Mouse (Mus musculus) spleen, postnatal 14 days (tissue): ENCODE data around the gene Rtn4.
"Not testable (repeated sequence)": the region's sequence is repeated elsewhere in the genome, so short reads cannot be mapped to it uniquely, and the experiment has no call there.

ENCODE experiments used
- DNase-seq, 2 experiments: peaks; one replicate each; pipeline ENCODE4 v3.0.0; 2021 to 2022; ENCODE audit warnings: low spot score in 2 of 2

The Rtn4 gene

DNA sequence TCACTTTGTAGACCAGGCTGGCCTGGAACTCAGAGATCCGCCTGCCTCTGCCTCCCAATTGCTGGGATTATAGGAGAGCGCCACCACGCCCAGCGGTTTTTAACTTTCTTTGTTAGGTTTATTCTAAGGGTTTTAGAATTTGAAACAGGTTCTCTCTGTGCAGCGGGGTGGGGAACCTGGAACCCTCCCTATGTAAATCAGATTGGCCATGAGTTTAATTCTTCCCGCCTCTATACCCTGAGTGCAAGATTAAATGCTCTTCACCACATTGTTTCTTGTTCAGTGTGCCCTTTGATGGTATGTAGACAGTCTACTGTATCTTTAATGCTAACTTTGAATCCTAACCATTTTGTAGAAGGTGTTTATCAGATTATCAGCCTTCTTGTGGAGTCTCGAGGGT, 21.4 kb downstream of the Rtn4 start:
- no peak for DNase-seq

DNA sequence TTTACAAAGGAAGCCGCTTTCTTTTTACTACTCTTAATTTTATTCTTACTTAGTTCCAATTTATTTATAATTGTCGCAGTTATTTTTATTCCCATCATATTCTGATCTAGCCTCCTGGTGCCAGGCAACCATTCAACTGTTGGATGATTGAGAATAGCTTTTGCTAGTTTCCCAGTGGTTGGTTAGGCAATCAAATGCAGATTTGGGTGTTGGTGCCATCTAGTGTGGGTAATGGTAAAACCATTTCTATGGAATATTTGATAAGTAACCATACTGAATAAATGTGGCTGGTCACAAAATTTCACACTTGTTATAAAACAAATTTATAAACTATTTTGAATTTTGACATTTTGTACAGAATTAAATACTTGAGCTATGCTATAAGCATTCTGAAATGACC, 22.0 kb downstream of the Rtn4 start:
- DNase-seq = no peak

DNA sequence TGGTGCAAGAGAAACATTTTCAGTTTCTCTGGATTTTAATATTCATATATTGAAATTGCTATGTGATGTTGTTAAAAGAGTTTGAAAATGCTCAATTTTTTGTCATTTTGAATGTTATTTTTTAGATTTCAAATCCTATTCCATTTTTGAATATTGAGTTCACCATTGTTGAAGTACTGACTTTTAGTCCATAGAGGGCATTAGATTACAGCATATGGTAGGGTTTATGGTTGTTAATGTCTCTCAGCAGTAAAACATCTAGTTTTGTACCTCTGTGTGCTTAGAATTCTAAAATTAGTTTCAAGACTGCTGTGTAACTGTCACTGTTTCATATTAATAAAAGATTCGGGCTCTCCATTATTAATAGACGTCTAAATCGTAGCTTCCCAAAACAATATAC, 22.8 kb downstream of the Rtn4 start:
- DNase-seq = no peak

DNA sequence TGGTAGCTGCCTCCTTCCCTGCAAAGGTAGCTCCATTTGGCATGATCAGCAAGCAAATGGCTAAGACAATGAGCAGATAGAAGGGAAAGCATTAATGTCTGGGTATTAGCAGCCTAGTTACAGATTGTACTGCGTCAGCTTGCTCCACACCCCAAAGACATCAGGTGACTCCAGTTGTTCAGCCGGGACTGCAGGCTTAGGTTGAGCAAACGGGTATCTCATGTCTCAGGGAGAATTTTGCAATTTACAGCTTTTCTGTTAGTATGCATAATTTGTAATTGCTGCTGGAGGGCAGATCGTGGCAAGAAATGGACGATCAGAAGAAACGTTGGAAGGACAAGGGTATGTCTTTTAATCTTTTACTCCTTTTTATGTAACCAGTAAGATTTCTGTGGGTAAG, 25.8 kb downstream of the Rtn4 start:
- no peak for DNase-seq

DNA sequence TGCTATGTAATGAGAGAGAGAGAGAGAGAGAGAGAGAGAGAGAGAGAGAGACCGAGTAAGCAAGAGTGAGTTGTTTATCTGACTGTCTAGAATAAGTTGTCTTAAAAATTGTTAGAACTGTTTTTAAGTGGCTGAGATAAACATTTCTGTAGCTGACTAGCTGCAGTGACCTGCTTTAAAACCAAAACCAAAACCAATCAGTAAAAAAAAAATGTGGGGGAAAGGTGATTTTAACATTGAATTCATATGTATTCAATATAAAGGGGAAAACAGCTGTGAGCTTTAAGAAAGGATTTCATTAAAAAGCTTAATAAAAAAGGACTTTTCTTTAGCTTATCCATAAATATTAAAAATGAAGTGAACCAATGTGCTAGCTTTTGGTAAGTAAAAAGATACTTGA, 26.9 kb downstream of the Rtn4 start:
- no peak for DNase-seq

DNA sequence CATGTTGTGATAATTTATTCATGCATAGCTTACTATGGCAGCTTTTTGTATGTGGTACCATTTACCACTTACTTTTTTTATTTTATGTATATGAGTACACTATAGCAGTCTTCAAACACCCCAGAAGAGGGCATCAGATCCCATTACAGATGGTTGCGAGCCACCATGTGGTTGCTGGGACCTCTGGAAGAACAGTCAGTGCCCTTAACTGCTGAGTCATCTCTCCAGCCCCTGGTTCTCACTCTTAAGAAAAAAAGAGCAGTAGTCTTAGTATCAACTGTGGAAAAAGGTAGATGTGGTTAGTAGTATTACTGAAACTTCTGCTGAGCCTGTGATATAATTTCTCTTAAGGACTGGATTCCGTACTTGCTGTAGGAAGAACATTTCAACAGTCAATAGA, 31.5 kb downstream of the Rtn4 start:
- DNase-seq = no peak

DNA sequence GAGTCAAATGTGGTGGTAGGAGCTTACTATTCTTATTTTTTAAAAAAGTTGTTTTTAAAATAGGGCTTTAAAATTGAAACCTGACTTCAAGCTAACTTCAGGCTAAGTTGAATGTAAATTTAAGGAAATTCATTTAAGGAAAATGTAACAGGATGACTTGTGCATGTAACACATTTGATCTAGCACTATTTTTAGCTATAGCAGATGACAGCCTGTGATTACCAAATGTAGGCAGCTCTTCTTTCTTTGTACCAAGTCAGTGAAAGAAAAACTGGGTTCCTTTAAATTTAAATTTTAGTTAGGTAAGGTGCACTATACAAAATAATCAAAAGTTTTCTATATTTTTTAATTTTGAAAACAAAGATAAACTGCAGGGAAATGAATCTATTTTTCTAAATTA, 32.4 kb downstream of the Rtn4 start:
- no peak for DNase-seq

DNA sequence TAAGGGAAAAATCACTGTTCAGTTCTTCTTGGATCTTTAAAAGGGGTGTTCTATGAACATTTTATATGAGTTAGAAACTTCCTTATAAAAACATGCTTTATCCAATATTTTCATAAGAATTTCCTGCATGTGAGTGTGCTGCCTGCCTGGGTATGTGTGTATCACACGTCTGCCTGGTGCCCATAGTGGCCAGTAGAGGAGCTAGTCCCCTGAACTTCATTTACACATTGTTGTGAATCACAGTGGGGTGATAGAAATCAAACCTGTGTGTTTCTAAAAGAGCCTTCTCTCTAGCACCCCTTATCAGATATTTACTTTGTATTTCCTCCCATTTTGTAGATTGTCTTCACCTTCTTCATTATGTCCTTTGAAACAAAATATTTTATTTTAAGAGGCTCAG, 32.9 kb downstream of the Rtn4 start:
- DNase-seq = no peak

DNA sequence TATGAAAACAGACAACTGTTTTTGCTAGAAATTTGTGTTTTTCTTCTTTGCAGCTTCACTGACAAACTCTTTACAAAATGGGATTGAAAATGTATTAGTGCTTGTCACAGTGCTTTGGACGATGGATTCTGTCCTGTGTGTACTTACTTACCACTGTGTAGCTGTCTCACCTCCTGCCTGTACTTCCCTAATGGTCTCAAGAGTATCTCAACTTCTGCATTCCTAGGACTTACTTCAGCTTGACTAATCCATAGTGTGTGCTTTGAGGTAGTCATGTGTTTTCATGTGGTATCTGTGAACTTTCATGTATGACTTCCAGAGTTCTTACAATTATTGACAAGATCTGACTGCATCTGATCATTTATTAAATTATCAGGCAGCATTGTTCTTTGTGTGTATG, 35.2 kb downstream of the Rtn4 start:
- DNase-seq = no peak

DNA sequence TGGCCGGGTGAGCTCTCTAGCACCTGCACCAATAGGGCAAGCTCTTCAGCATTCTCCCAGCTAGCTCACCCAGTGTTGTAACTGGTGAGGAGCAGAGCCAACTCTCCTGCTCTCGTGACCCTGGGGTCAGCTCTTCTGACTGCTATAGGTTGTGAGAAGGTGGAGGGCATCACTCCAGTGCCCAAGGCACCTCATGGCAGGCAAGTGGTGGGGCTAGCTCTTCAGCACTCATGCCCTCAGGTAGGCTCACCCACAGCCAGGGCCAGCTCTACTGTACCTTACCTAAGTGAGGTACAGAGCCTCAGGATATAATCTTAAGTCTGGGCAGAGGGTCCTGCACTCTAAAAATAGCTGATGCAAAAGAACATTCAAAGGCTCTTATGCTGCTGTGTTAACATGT, 47.0 kb downstream of the Rtn4 start:
- DNase-seq = no peak

DNA sequence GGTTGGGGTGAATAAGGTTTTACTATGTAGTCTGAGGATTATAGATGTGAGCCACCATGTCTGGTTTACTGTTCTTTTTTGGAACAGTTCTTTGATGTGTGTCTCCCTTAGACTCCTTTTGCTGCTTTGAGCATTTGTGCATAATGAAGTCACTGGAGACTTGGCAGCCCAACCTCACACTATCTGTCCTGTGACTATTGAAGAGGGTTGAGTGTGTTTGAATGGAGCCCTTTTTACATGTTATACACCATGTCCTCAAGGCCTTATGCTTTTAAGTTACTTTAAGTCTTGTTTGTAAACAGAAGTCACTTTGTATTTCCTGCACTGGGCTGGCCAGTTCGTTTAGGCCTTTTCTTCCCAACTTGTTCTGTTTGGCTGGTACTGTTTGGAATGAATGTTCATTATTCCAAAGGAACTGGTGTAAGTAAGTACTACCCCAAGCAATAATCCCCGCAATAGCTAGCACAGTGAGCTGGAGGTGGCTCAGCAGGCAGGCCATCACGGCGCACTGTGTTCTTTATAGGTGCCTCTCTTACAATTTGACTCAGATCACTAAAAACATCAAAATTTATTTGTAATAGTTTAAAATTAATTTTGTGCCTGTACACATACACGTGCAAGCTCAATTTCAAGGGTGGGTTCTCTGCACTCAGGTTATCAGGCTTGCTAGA, 52.1 kb downstream of the Rtn4 start:
- no peak for DNase-seq

DNA sequence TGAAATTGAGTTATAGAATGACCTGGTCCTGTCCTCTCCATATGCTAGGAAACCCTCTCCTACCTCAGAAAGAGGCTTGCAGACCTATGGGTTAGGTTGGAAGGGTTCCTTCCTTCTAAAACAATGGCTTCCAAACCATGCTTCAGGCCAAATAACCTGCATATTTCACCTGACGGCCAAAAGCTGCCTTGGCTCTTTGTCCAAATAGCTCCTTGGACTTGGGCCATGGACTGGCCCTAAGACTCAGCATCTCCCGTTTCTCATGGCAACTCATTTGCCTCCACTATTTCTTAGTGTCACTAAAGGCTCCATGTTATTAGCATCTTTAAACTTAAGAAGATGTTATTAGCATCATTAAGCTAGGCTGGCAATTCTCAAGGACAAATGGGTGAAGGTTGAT, 52.8 kb downstream of the Rtn4 start:
- no peak for DNase-seq

DNA sequence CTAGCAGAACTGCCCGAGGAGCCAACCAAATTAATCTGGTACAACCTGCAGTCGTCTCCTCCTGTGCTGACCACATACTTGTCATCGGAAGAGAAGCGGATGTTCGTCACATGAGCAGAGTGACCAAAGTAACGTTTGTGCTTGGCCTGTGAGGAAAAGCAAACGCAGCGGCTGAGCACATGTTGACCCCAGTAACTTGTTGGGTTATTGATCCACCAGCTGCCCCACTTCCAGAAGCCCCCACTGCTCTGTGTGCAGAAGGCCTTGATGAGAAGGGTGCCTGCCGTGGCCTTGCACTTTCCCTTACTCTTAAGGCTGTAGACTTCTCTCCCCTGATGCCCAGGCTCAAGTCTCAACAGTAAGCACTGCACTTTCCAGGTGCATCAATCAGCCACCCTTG, 53.5 kb downstream of the Rtn4 start:
- no peak for DNase-seq

DNA sequence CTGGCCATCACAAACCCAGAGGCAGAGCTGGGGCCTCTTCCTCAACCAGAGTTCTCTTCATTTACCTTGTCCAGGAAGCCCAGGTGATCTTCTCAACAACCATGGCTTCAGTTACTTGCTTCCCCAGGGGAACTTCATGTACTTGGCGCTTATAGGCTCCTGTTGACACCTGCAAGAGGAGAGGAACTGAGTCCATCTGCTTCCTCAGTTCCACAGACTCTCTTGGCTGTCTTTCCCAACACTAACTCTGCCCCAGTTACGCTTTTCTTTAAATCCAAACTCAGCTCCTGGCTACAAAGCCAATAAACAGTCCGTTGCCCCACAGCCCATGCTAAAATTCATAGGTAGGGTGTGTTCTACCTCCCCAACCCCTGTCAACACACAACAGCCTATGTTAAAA, 54.6 kb downstream of the Rtn4 start:
- DNase-seq = no peak

DNA sequence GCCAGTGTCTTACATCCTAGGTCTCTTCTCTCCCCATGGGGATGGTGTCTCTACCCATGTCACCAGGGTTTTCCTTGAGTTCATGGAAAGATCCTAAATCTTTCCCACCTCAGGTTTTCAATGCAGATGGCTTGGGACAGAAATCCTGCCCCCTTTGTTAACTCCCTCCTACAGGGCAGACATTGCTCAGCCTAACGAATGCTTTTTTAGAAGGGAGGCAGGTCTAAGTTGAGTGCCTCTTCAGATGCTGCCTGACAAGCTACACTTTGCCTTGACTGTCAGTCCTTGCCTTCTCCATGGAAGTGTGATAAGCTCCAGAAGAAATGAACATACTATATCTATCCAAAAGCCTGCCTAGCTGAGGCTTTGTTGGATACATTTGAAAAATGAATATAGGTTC, 55.1 kb downstream of the Rtn4 start:
- no peak for DNase-seq

DNA sequence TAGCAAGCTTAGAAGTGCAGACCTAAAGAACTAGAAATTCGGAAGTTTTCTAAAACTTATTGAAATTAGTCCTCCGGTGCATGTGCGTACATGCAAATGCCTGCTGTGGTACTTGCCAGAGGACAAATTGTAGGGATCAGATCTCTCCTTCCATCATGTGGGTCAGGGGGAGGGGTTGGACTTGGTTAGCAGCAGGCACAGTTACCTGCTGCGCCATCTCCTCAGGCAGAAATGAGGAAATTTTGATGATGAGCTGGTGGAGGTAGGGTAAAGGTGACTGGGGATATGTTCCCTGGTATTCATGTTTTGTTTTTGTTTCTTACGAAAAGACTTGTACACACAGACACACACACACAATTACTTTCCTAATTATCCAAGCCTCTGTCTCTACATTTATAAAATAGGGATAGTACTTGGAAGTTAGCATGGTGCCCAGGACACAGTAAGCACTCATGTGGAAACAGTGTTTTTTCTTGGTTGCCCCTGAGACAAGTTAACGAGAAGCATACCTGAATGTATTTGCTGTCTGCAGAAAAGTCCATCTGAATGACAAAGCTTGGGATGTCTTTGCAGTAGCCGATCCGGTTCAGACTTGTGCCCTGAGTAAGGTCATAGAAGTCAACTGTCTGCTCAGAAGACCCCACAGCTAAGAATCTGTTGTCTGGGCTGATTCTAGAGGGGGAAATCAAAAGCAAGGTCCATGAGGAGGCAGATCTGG, 56.2 kb downstream of the Rtn4 start:
- no peak for DNase-seq

DNA sequence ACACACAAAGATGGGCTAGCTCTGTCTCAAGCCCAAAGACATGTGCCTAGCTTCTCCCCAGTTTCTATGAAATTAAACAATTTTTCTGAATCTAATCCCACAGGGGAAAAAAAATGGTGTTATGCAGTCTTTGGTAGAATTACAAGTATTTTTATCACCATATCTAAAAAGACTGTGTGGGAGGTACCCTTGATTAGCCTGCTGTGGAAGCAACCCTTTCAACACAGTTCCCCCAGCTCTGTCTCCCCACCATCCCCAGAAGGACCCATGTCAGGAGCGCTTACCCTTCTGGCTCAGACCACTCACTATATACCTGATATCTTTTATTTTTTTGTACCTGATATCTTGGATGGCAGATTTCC, 56.7 kb downstream of the Rtn4 start:
- DNase-seq = no peak

DNA sequence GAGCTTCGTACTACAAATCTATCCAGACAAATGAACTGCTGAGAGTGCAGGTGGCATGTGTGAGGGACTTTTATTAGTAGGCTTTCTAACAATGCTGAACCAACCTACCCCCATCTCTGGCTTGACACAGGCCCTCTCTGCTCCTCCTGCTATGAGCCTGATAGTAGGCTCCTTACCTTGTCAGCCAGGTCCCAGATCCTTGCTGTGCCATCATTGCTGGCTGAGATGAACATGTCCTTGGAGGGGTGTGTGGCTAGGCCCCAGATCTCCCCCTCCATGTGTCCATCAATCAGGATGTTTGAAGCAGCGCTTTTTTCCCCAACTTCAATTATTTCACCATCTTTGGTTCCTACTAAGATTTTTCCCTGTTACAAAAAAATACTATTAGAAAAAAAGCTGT, 58.3 kb downstream of the Rtn4 start:
- no peak for DNase-seq

DNA sequence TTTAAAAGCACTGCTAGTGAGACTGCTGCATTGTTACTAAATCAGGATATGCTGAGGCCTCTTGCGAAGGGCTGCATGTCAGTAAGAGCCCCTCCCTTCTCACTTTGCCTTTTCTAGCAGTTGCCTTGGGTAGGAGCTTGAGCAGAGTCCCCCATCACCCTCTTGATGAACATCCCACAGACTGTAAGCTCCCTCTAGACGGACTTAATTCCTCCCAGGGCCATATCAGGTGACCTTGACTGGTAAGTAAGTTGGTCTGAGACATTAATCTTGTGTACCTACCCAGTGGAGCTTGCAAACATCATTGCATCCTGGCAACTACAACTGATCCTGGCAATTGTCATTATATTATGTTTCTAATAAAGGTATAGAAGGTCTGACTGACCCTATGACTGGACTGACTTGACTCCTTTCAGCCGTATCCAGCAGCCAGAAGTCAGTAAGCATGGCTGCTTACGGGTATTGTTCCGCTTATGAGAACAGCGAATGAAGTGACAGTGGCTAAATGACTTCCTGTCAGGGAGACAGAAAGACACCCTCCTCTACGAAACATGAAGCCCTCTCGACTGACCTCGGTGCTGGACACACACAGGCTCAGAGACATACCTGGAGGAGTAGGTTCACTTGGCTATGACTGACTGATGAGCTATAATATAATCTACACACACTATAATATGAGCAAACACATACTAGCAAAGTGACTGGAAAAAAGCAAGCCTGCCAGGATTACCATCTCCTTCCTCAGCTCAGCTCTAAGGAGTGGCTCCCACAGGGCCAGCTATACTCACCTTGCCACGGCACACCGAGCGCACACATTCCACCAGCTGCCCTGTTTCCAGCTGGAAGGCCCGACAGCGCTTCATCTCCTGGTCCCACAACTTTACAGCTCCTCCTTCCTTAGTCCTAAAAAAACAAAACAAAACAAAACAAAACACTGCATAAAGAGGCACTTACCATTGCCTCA, 59.2 kb downstream of the Rtn4 start:
- no peak for DNase-seq

DNA sequence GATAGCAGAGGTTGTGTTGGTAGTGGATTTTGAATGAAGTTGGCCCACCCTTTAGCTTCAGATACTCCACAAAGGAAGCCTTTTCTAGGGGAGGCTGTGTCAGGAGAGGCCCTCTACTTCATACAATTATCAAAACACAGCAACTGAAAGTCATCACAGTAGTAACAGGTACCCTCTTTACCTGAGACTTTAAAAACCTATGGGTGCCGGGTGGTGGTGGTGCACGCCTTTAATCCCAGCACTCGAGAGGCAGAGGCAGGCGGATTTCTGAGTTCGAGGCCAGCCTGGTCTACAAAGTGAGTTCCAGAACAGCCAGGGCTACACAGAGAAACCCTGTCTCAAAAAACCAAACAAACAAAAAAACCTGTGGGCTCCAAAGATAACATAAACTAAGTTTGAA, 63.3 kb downstream of the Rtn4 start:
- DNase-seq = not testable (repeated sequence)

DNA sequence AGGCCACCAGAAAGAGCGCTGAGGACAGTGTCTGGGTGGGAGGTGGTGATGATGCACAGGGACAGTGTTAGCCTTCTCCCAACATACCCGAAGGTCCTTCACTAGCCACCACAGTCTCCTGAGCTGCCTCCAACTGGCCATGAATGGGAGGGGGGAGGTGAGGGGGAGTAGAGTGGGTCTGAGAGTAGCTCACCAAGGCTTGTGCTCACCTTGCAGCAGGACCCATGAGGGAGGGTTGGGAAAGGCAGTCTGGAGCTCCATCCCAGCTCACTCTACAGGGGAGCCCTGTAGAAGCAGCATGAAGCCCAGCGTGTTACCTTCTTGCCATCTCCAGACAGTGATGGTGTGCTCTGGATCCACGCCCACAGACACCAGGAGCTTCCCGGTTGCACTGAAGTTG, 65.9 kb downstream of the Rtn4 start:
- no peak for DNase-seq

DNA sequence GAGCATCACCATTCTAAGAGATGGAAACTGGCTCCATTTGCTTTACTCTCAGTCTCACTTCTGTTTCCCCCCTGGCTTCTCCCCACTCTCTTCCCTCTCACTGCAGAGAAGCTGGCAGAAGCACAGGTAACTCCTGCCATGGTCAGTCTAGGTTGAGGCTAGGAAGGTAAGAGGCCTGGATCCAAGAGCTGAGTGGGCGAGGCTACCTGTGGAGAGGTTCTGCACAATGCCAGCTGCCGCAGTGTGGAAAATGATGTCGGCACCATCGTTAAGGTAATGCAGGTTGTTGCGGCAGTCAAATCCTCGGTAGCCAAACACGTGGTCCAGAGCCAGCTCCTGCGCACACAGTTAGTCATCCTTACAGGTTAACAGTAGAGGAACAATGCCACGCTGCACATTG, 68.6 kb downstream of the Rtn4 start:
- no peak for DNase-seq

DNA sequence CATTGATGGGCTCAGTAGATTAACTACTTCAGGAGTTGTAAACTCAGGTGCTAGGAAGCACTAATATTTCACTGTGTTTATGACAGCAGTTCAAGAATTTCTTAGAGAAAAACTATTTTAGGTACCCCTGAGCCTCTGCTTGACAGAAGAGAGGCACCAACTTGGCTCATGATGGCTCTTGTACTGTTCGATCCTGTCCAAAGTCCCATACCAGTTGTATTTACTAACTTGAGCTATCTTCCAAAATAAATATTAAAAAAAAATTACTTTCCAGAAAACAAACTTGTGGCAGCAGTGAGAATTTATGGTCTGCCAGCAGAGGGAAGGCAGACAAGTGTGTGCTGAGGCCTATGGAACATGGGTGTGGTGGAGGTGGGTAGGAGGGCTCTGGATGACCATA, 70.0 kb downstream of the Rtn4 start:
- no peak for DNase-seq
